Mouse (Mus musculus) hindbrain, embryonic 16.5 days (tissue): ENCODE measurements at regions not wholly inside any gene's neighbourhood (a gene's known extent, or its start where the extent isn't known, plus 50 kb on each side); places are given as distances from the start of the nearest gene placed in this dataset.
A peak's percentile ranks its signal among the peaks of the same experiment; 100 is the strongest.

Experiments
- ATAC-seq: fragments of 200-750 bp; cut with Nextera tagmentation; 2 replicates; pipeline ENCODE4 v1.8.0; 2017; ENCODE audit warnings: moderate TSS enrichment, moderate library complexity
- H3K27ac ChIP-seq: fragments of 300-500 bp; sonication (generic); 2 replicates; pipeline ENCODE4 v1.5.1; 2014; ENCODE audit warnings: low read depth, mild to moderate bottlenecking, control low read depth, low read length, moderate library complexity
- H3K27me3 ChIP-seq: fragments of 300-500 bp; sonication (generic); replicated peaks from 2 replicates; pipeline ENCODE4 v1.6.1; 2014; ENCODE audit warnings: low read length; ENCODE audit not compliant: control insufficient read depth, insufficient read depth
- H3K36me3 ChIP-seq: fragments of 300-500 bp; sonication (generic); 2 replicates; pipeline ENCODE4 v1.6.1; 2014; ENCODE audit warnings: mild to moderate bottlenecking, low read length, moderate library complexity, mixed read lengths; ENCODE audit not compliant: control insufficient read depth, insufficient read depth
- H3K4me1 ChIP-seq: fragments of 300-500 bp; sonication (generic); 2 replicates; pipeline ENCODE4 v1.6.1; 2014; ENCODE audit warnings: low read depth, low read length; ENCODE audit not compliant: control insufficient read depth, insufficient read depth
- H3K4me2 ChIP-seq: fragments of 300-500 bp; sonication (generic); 2 replicates; pipeline ENCODE4 v1.6.1; 2014; ENCODE audit warnings: mild to moderate bottlenecking, low read length, control low read depth, moderate library complexity
- H3K4me3 ChIP-seq: fragments of 300-500 bp; sonication (generic); 2 replicates; pipeline ENCODE4 v1.5.1; 2014; ENCODE audit warnings: mild to moderate bottlenecking, low read length, control low read depth, moderate library complexity
- H3K9ac ChIP-seq: fragments of 300-500 bp; sonication (generic); 2 replicates; pipeline ENCODE4 v1.6.1; 2014; ENCODE audit warnings: low read depth, mild to moderate bottlenecking, control low read depth, low read length, moderate library complexity
- H3K9me3 ChIP-seq: fragments of 300-500 bp; sonication (generic); 2 replicates; pipeline ENCODE4 v1.6.1; 2014; ENCODE audit warnings: mild to moderate bottlenecking, low read length, moderate library complexity; ENCODE audit not compliant: control insufficient read depth
- WGBS: fragments of 180-500 bp; shearing (Covaris S2); extraction: QIAGEN DNeasy Blood & Tissue Kit; methylation state at CpG from one replicate; pipeline ENCODE4 v1.1.7; 2014; 5-methylcytosine and 5-hydroxymethylcytosine counted together

DNA sequence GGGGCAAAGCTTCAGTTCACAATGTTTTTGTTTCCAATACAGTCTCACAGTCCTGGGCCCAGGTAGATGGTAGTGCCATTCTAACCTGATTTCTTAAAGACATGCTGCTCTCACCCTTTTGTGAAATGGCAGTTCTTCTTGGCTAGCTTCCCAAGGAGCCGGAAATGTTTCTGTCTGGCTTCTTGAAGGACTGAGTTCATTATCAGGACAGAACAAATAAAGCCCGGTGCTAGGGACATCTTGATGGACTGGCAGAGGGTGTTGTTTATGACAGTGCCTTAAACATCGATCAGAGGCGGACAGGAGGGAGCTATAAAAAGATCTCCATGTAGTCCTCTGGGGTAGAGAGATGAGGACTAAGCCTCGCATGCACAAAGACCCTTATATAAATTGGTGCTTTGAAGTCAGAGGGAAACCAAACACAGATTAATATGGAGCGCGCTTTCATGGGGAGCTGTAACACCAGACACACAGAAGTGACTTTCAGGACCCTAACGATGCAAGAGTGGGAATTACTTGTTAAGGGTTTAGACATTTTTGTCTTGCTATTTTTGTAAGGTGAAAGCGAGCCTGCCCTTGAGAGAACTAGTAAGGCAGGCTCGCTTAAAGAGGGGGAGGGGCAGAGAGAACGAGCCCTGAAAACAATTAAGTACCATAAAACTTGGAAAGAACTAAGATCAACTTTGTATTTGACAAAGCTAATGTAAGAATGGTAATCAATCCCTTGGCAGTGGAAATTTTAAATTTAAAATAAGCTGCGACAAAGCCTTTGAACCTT lies 96.2 kb downstream of the Fzd1 start:
- 66% methylated on average over 12 of the region's 12 CpGs for WGBS
- ATAC-seq: no peak
- peaks cover 3% of the 10 kb centered on the region; the same call in 1 of the 2 replicates for H3K9me3 ChIP-seq
- no peak overlapping the region for H3K9ac ChIP-seq
- no peaks in the 10 kb centered on the region for H3K36me3 ChIP-seq
- H3K27ac ChIP-seq: no peak overlapping the region
- peaks cover 4% of the 10 kb centered on the region; the same call in 1 of the 2 replicates for H3K4me1 ChIP-seq
- no peak overlapping the region for H3K4me3 ChIP-seq
- no peak overlapping the region for H3K4me2 ChIP-seq
- no peaks in the 10 kb centered on the region; the same call in 1 of the 2 replicates for H3K27me3 ChIP-seq

DNA sequence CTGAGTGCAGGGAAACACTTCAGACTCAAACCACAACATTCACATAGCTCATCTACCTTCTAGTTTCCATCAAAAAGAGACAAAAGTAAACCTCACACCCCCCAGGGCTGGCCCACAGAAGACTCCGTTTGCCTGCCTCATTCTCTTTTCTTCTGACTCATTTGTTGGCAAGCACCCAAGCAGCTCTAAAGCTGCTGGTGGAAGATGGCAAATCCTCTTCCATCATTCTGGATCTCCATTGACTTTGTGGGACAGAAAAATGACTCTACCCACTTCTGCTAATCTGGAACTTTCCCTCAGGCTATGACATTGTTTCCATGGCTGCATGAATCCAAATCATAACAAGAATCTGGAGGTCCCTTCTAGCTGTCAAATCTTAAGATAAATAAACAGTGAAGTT lies 99.9 kb downstream of the Fzd1 start:
- Histone ChIP-seq H3K4me3 (no peak overlapping the region), H3K4me1 (no peaks in the 10 kb centered on the region), H3K9me3 (peaks cover 3% of the 10 kb centered on the region; the same call in 1 of the 2 replicates), H3K9ac (no peak overlapping the region), H3K4me2 (no peak overlapping the region), H3K27me3 (no peaks in the 10 kb centered on the region; the same call in 1 of the 2 replicates), H3K36me3 (no peaks in the 10 kb centered on the region), H3K27ac (no peak overlapping the region)
- ATAC-seq: no peak
- 33% methylated on average over 1 of the region's 1 CpGs for WGBS

DNA sequence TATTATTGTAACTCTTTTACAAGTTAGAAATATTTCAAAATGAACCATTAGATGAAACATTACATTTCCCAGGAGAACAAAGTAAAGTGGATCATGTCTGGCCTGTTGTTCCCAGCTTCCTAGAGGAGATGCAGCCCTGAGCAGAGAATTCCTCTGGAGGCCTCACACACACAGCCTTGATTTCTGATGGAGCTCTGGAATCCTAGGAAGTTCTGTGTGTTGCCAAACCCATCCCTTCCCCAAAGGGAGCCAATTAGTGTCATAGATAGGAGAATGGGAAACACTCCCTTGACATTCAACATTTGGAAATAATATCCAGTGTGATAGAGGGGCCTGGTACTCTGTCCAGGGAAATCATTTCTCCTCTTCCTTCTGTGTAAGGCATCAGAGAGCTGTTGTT lies 103.6 kb downstream of the Fzd1 start:
- no peaks in the 10 kb centered on the region for H3K4me1 ChIP-seq
- H3K4me3 ChIP-seq: no peak overlapping the region
- peaks cover 3% of the 10 kb centered on the region; the same call in 1 of the 2 replicates for H3K9me3 ChIP-seq
- ATAC-seq: no peak
- H3K36me3 ChIP-seq: no peaks in the 10 kb centered on the region
- H3K4me2 ChIP-seq: no peak overlapping the region
- H3K27me3 ChIP-seq: no peaks in the 10 kb centered on the region
- H3K27ac ChIP-seq: no peak overlapping the region
- H3K9ac ChIP-seq: no peak overlapping the region

DNA sequence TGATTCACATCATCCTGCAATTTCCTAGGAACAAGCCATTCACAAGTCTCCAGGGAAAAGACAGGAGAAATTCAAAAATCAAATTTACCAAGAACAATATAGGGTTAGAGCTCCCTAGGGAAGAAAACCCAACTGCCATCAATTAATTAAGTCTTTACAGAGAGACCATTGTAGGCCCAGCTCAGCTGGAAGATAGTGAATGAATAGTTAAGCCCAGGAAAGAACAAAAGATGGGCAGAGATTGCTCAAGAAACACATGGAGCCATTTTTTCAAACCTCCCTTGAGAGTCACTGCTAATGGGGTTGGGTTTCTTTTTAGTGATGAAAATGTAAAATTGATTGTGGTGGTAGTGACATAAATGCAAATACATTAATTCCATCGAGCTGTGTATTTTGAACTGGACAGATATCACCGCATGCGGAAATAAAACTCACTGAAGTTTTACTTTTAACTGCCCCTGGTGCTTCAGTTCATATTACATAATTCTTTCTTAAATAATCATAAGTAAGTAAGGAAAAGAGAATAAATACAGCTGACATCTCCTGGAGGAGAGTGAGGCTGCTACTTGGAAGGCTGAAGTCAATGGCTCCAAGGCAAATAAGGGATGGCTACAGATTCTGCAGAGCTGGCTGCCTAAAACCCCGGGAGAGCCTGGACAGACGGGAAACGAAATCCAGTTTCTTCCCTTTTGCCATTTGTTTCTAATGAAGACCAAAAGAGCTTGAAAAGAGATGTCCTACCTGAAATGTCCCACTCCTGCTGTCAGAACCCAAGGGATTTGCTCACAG lies 106.5 kb downstream of the Fzd1 start:
- H3K27me3 ChIP-seq: no peaks in the 10 kb centered on the region
- no peak overlapping the region for H3K9ac ChIP-seq
- 0 out of 2 replicates have a peak, but pooled peaks have one; percentile 58 for ATAC-seq
- H3K27ac ChIP-seq: no peak overlapping the region
- 35% methylated on average over 6 of the region's 6 CpGs for WGBS
- H3K4me2 ChIP-seq: no peak overlapping the region
- no peaks in the 10 kb centered on the region for H3K4me1 ChIP-seq
- H3K9me3 ChIP-seq: no peaks in the 10 kb centered on the region
- H3K36me3 ChIP-seq: no peaks in the 10 kb centered on the region
- H3K4me3 ChIP-seq: no peak overlapping the region

DNA sequence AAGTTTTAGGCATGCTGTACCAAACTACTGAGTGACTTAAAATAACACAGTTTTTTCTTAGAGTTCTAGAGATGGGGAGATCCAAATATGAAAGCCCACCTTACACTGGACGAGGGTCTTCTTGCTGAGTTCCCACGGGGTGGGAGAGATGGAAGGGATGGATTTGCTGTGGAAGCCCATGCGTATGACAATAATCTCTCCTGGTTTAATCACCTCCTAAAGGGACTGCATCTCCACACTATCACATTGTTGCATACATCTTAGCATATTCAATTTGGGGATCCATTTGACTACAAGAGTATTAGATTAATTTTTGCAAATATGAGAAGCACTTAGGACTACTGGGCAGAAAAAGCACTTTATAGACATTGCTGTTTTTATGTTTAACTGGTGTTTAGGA lies 107.1 kb downstream of the Fzd1 start:
- no peaks in the 10 kb centered on the region for H3K36me3 ChIP-seq
- WGBS: 37% methylated on average over 3 of the region's 3 CpGs
- H3K4me2 ChIP-seq: no peak overlapping the region
- no peaks in the 10 kb centered on the region for H3K27me3 ChIP-seq
- H3K27ac ChIP-seq: no peak overlapping the region
- no peaks in the 10 kb centered on the region for H3K4me1 ChIP-seq
- no peak overlapping the region for H3K9ac ChIP-seq
- no peaks in the 10 kb centered on the region for H3K9me3 ChIP-seq
- no peak overlapping the region for H3K4me3 ChIP-seq
- ATAC-seq: no peak

DNA sequence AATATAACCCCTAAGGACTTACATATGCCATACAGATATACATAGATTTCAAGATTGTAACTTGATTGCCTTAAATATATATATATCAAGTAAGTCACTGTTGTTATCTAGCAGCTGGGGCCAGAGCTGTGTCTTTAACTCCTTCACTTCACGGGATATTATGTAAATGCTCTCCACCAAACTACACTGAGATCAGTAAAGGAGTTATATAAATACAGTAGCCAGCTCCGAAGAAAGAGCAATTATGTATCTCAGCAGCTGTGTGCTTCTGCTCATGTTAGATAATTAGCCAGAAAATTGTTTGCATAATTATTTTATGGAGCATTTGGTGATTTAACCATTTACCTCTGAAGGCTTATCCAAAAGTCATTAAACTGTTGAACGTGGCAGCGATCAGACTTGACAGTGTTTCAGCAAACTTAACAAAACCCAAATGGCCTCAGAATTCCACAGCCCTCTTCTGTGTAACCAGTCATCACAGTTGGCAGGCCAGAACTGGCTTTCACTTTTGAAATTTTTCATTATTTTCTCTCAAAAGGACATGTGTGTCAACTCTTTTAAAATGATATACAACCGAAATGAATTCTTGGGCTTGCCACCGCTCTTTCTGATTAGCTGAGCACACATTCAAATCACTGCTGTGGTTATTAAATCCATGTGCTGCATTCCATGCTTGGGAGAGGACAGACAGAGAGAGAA lies 107.8 kb downstream of the Fzd1 start:
- Histone ChIP-seq H3K4me2 (no peak overlapping the region), H3K27me3 (no peaks in the 10 kb centered on the region), H3K36me3 (no peaks in the 10 kb centered on the region), H3K27ac (no peak overlapping the region), H3K4me1 (no peaks in the 10 kb centered on the region), H3K9me3 (no peaks in the 10 kb centered on the region), H3K4me3 (no peak overlapping the region), H3K9ac (no peak overlapping the region)
- no peak for ATAC-seq
- 38% methylated on average over 6 of the region's 6 CpGs for WGBS

DNA sequence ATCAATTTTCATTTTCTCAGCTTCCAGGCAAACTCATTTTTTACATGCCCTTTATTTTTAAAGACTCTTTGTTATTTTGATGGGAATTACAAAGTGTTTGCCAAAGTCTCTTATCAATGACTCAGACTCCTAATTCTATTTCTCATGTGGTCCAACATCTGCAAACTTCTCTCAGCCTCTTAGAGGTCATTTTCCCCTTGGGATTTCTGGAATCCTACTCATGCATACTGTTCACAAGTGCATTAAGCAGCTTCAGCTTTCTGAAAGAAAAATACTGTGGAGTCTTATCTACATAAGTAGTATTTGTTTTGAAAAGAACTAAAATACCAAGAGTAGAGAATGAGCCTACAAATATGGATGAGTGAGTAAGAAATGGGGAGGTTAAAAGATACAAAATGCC lies 116.8 kb downstream of the Fzd1 start:
- no peaks in the 10 kb centered on the region for H3K4me1 ChIP-seq
- no peak for ATAC-seq
- no peaks in the 10 kb centered on the region for H3K9me3 ChIP-seq
- no peaks in the 10 kb centered on the region; the same call in 1 of the 2 replicates for H3K27me3 ChIP-seq
- H3K4me2 ChIP-seq: no peak overlapping the region
- H3K9ac ChIP-seq: no peak overlapping the region
- no peak overlapping the region for H3K27ac ChIP-seq
- no peaks in the 10 kb centered on the region for H3K36me3 ChIP-seq
- H3K4me3 ChIP-seq: no peak overlapping the region

DNA sequence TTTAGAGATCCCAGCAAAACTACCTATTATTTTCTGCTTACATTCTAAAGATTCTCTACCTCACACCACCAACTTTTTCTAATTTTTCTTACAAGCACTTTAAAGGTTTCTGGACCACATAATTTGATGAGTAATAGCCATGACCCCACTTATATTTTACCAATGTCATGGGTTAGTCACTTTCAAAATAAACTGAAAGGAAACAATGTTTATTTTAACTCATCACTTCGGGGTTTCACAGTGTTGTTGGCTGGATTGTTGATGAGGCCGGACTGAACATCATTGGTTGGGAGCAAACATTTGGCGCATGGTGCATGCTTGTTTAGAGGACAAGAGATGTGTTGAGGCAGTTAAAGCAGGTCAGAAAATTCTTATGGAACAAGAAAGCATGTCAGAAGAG lies 124.1 kb downstream of the Fzd1 start:
- ATAC-seq: no peak
- H3K4me2 ChIP-seq: no peak overlapping the region

DNA sequence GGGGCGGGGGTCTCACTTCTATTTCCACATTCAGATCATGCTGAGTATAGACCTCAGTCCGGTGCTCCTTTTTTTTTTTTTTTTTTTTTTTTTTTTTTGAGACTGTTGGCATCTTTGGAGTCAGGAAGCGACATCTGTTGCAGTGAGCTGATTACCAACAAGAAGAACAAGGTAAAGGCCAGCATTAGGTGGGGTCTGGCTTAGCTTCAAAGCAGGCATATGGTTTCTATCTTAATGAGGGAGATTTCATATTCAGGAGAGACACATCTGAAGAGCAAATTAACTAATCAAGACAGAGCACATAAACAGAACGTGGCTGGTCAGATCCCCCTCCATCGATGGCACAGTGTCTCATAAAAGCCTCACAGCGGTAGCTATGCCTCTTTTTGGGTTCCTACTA lies 132.6 kb downstream of the Fzd1 start:
- no peaks in the 10 kb centered on the region for H3K4me1 ChIP-seq
- no peak overlapping the region for H3K27ac ChIP-seq
- ATAC-seq: no peak
- H3K4me3 ChIP-seq: no peak overlapping the region
- no peaks in the 10 kb centered on the region for H3K27me3 ChIP-seq
- H3K9me3 ChIP-seq: no peaks in the 10 kb centered on the region
- WGBS: 78% methylated on average over 6 of the region's 6 CpGs
- H3K9ac ChIP-seq: no peak overlapping the region
- H3K4me2 ChIP-seq: no peak overlapping the region
- no peaks in the 10 kb centered on the region for H3K36me3 ChIP-seq

More for the DNA sequence above, 124.1 kb downstream of the Fzd1 start:
- H3K27me3 ChIP-seq: no peaks in the 10 kb centered on the region
- no peaks in the 10 kb centered on the region for H3K4me1 ChIP-seq
- no peak overlapping the region for H3K4me3 ChIP-seq
- no peak overlapping the region for H3K27ac ChIP-seq
- 84% methylated on average over 3 of the region's 3 CpGs for WGBS
- H3K36me3 ChIP-seq: no peaks in the 10 kb centered on the region
- H3K9ac ChIP-seq: no peak overlapping the region
- H3K9me3 ChIP-seq: no peaks in the 10 kb centered on the region
